Mouse (Mus musculus) liver, embryonic 16.5 days (tissue): ENCODE measurements around the gene Krt78. TPM values are rescaled to one million over a fixed set of nuclear protein-coding genes. Genes with fewer than 3 reads are reported as not detected.

Experiments
- ATAC-seq: fragments of 200-750 bp; cut with Nextera tagmentation; 2 replicates; pipeline ENCODE4 v1.8.0; 2017; ENCODE audit warnings: low read depth, mild to moderate bottlenecking, moderate number of reproducible peaks, moderate library complexity
- H3K27ac ChIP-seq: fragments of 300-500 bp; sonication (generic); 2 replicates; pipeline ENCODE4 v1.5.1; 2014; ENCODE audit warnings: mild to moderate bottlenecking, low read length
- H3K27me3 ChIP-seq: fragments of 300-500 bp; sonication (generic); 2 replicates; pipeline ENCODE4 v1.6.1; 2014; ENCODE audit warnings: low read depth, low read length, mixed read lengths; ENCODE audit not compliant: control insufficient read depth, insufficient read depth
- H3K36me3 ChIP-seq: fragments of 300-500 bp; sonication (generic); 2 replicates; pipeline ENCODE4 v1.6.1; 2014; ENCODE audit warnings: mild to moderate bottlenecking; ENCODE audit not compliant: control insufficient read depth, insufficient read depth
- H3K4me1 ChIP-seq: fragments of 300-500 bp; sonication (generic); 2 replicates; pipeline ENCODE4 v1.6.1; 2014; ENCODE audit warnings: low read depth, low read length, mixed read lengths; ENCODE audit not compliant: control insufficient read depth
- H3K4me2 ChIP-seq: fragments of 300-500 bp; sonication (generic); 2 replicates; pipeline ENCODE4 v1.6.1; 2014; ENCODE audit warnings: low read depth, low read length, mixed read lengths
- H3K4me3 ChIP-seq: fragments of 300-500 bp; sonication (generic); 2 replicates; pipeline ENCODE4 v1.5.1; 2014; ENCODE audit warnings: low read depth, mild to moderate bottlenecking, low read length
- H3K9ac ChIP-seq: fragments of 300-500 bp; sonication (generic); 2 replicates; pipeline ENCODE4 v1.6.1; 2014; ENCODE audit warnings: low read depth, low read length
- H3K9me3 ChIP-seq: fragments of 300-500 bp; sonication (generic); replicated peaks from 2 replicates; pipeline ENCODE4 v1.6.1; 2016; ENCODE audit warnings: low read length; ENCODE audit not compliant: control insufficient read depth
- WGBS: fragments of 180-500 bp; shearing (Covaris S2); extraction: QIAGEN DNeasy Blood & Tissue Kit; methylation state at CpG from one replicate; pipeline ENCODE4 v1.1.7; 2014; ENCODE audit not compliant: insufficient replicate concordance; 5-methylcytosine and 5-hydroxymethylcytosine counted together
- polyA plus RNA-seq: library from polyadenylated mRNA; unstranded; fragments of >200 nt; fragmentation: Nextera tagmentation; extraction: Ambion mirVana; gene quantifications from 2 replicates; pipeline ENCODE4 v1.2.1, GENCODE M21; 2015

Krt78 gene
- polyA plus RNA-seq, 1 experiment from 2014 or later = not detected

- Histone ChIP-seq H3K4me3 (no peak overlapping the region), H3K27ac (no peak overlapping the region)
- no peak for ATAC-seq
Measured at GRCm38 (mm10) chr15:101990946-101991345, 36.9 kb upstream of the Krt78 start.

GRCm38 (mm10) chr15:101988714-101989113 is 34.6 kb upstream of the Krt78 start:
- Histone ChIP-seq H3K4me1 (peaks cover 8% of the 10 kb centered on the region), H3K4me3 (no peak overlapping the region), H3K36me3 (no peaks in the 10 kb centered on the region), H3K9ac (no peak overlapping the region), H3K27ac (no peak overlapping the region), H3K4me2 (no peak overlapping the region), H3K9me3 (no peaks in the 10 kb centered on the region), H3K27me3 (no peaks in the 10 kb centered on the region)
- 44% methylated on average over 8 of the region's 8 CpGs for WGBS
- ATAC-seq = no peak

More at GRCm38 (mm10) chr15:101990946-101991345, 36.9 kb upstream of the Krt78 start:
- Histone ChIP-seq H3K9ac (no peak overlapping the region), H3K4me2 (no peak overlapping the region), H3K4me1 (peaks cover 3% of the 10 kb centered on the region), H3K9me3 (no peaks in the 10 kb centered on the region), H3K27me3 (no peaks in the 10 kb centered on the region), H3K36me3 (no peaks in the 10 kb centered on the region)
- 76% methylated on average over 6 of the region's 6 CpGs for WGBS

- Histone ChIP-seq H3K36me3 (no peaks in the 10 kb centered on the region), H3K9ac (no peak overlapping the region), H3K27me3 (no peaks in the 10 kb centered on the region), H3K4me2 (no peak overlapping the region), H3K9me3 (no peaks in the 10 kb centered on the region), H3K4me3 (no peak overlapping the region), H3K4me1 (peaks cover 9% of the 10 kb centered on the region), H3K27ac (no peak overlapping the region)
- under 1% methylated on average over 10 of the region's 10 CpGs for WGBS
- no peak for ATAC-seq
Measured at GRCm38 (mm10) chr15:101988119-101988518, 34.0 kb upstream of the Krt78 start.

GRCm38 (mm10) chr15:101984746-101985145 is 30.7 kb upstream of the Krt78 start:
- no peaks in the 10 kb centered on the region for H3K36me3 ChIP-seq
- H3K27ac ChIP-seq = no peak overlapping the region
- no peak for ATAC-seq
- H3K27me3 ChIP-seq = no peaks in the 10 kb centered on the region
- H3K4me3 ChIP-seq = no peak overlapping the region
- 12% methylated on average over 6 of the region's 6 CpGs for WGBS
- H3K9ac ChIP-seq = no peak overlapping the region
- no peaks in the 10 kb centered on the region for H3K9me3 ChIP-seq
- H3K4me2 ChIP-seq = peak overlapping the region; percentile 54; the same call in 1 of the 2 replicates
- H3K4me1 ChIP-seq = peaks cover 9% of the 10 kb centered on the region

- no peak overlapping the region for H3K9ac ChIP-seq
- 2% methylated on average over 15 of the region's 15 CpGs for WGBS
- peak overlapping the region; percentile 54 for H3K4me2 ChIP-seq
- H3K27ac ChIP-seq = 0 out of 2 replicates have a peak overlapping the region, but pooled peaks have one; percentile 49
- H3K36me3 ChIP-seq = no peaks in the 10 kb centered on the region
- H3K9me3 ChIP-seq = no peaks in the 10 kb centered on the region
- H3K4me3 ChIP-seq = peak overlapping the region; percentile 31
- no peaks in the 10 kb centered on the region for H3K27me3 ChIP-seq
- H3K4me1 ChIP-seq = peaks cover 9% of the 10 kb centered on the region
- ATAC-seq = peak; percentile 82
Measured at GRCm38 (mm10) chr15:101983949-101984601, 30.0 kb upstream of the Krt78 start.

- Histone ChIP-seq H3K9ac (no peak overlapping the region), H3K4me3 (no peak overlapping the region), H3K36me3 (no peaks in the 10 kb centered on the region), H3K27me3 (no peaks in the 10 kb centered on the region), H3K27ac (no peak overlapping the region), H3K9me3 (no peaks in the 10 kb centered on the region), H3K4me1 (peaks cover 14% of the 10 kb centered on the region), H3K4me2 (0 out of 2 replicates have a peak overlapping the region, but pooled peaks have one; percentile 14)
- ATAC-seq = no peak
- 72% methylated on average over 13 of the region's 13 CpGs for WGBS
Measured at GRCm38 (mm10) chr15:101983315-101983948, 29.3 kb upstream of the Krt78 start.

- peaks cover 39% of the 10 kb centered on the region for H3K4me1 ChIP-seq
Measured at GRCm38 (mm10) chr15:101980849-101981248, 26.8 kb upstream of the Krt78 start.

GRCm38 (mm10) chr15:101977043-101977726 is 23.1 kb upstream of the Krt78 start:
- peak overlapping the region; percentile 84 for H3K27ac ChIP-seq
- H3K9ac ChIP-seq = peak overlapping the region; percentile 71
- H3K4me1 ChIP-seq = peaks cover 52% of the 10 kb centered on the region
- H3K4me2 ChIP-seq = peak overlapping the region; percentile 85
- ATAC-seq = peak; percentile 98
- H3K36me3 ChIP-seq = no peaks in the 10 kb centered on the region
- H3K27me3 ChIP-seq = no peaks in the 10 kb centered on the region
- H3K9me3 ChIP-seq = no peaks in the 10 kb centered on the region
- 2% methylated on average over 39 of the region's 39 CpGs for WGBS
- peak overlapping the region; percentile 52 for H3K4me3 ChIP-seq

More at GRCm38 (mm10) chr15:101980849-101981248, 26.8 kb upstream of the Krt78 start:
- no peak overlapping the region for H3K4me3 ChIP-seq
- no peaks in the 10 kb centered on the region for H3K36me3 ChIP-seq
- no peaks in the 10 kb centered on the region for H3K9me3 ChIP-seq
- no peak for ATAC-seq
- H3K27me3 ChIP-seq = no peaks in the 10 kb centered on the region
- peak overlapping the region; percentile 31 for H3K27ac ChIP-seq
- no peak overlapping the region for H3K4me2 ChIP-seq
- 69% methylated on average over 5 of the region's 6 CpGs for WGBS
- no peak overlapping the region for H3K9ac ChIP-seq
